Mouse (Mus musculus): Measurements from ENCODE around the gene Ssbp2.

- TF ChIP-seq CTCF (IDR thresholded peaks at IDR 0.05; ENCODE audit: control insufficient read depth, insufficient read depth, insufficient replicate concordance, low read depth, low read length) (no peak), POLR2A (IDR thresholded peaks at IDR 0.05; ENCODE audit: control insufficient read depth, low read depth, low read length) (no peak)
These were observed 221.4 kb downstream of the Ssbp2 start for GRCm38 (mm10) chr13:91681474-91681873.

All from testis, adult 2 months (tissue).